Mouse (Mus musculus): ENCODE results near the gene Zscan29.

GRCm38 (mm10) chr2:121204276-121204675, 33.4 kb upstream of the Zscan29 start:
- TF ChIP-seq CTCF (conservative IDR thresholded peaks at IDR 0.05; ENCODE audit: low read length) (no peak), POU5F1 (IDR thresholded peaks at IDR 0.05; ENCODE audit: borderline replicate concordance, low read length) (no peak)
